Mouse (Mus musculus) cerebellum, adult 2 months (tissue): Measurements from ENCODE around the gene Tfdp1.

Source experiments
- CTCF ChIP-seq: fragments of 200-500 bp; IDR thresholded peaks from 2 replicates; pipeline ENCODE4 v1.5.1; 2011; ENCODE audit warnings: low read depth, mild to moderate bottlenecking, control low read depth, low read length, moderate library complexity, borderline replicate concordance; ENCODE audit not compliant: insufficient read depth
- POLR2A ChIP-seq: fragments of 200-500 bp; IDR thresholded peaks from 2 replicates; pipeline ENCODE4 v1.6.1; 2011; ENCODE audit warnings: low read length, control low read depth, borderline replicate concordance; ENCODE audit not compliant: insufficient read depth

GRCm38 (mm10) chr8:13351593-13351992 is 13.0 kb downstream of the Tfdp1 start:
- no peak for TF ChIP-seq POLR2A
- TF ChIP-seq CTCF, result no peak
